Mouse (Mus musculus) right cerebral cortex, postnatal 36 days (tissue): ENCODE measurements around the gene Pbld2.
"Not testable (repeated sequence)": the region's sequence is repeated elsewhere in the genome, so short reads cannot be mapped to it uniquely, and the experiment has no call there.

Experiments used
- DNase-seq, 2 experiments: peaks; one replicate each; pipeline ENCODE4 v3.0.0; 2022; ENCODE audit warnings: low spot score in 2 of 2, mixed read lengths in 1 of 2

Gene Pbld2

DNA sequence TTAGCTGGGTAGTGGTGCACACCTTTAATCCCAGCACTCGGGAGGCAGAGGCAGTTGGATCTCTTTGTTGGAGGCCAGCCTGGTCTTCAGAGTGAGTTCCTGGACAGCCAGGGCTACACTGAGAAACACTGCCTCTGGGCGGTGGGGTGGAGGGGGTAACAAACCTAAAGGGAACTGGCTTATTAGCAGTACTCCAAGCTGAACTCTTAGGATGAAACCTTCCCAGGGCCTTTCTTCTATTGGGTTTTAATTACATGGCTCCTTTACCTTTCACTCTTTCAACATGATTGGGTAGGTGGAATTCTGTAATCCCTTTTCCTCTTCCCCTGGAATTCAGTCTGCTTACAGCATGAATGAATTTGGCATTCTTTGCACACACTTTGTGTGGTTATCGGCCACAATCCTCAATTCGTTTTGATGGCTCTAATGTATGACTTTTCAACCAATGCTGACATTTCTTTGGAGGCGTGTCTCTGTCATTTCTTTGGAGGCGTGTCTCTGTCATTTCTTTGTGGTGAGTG lies 1.4 kb downstream of the Pbld2 start:
- DNase-seq, result no peak

DNA sequence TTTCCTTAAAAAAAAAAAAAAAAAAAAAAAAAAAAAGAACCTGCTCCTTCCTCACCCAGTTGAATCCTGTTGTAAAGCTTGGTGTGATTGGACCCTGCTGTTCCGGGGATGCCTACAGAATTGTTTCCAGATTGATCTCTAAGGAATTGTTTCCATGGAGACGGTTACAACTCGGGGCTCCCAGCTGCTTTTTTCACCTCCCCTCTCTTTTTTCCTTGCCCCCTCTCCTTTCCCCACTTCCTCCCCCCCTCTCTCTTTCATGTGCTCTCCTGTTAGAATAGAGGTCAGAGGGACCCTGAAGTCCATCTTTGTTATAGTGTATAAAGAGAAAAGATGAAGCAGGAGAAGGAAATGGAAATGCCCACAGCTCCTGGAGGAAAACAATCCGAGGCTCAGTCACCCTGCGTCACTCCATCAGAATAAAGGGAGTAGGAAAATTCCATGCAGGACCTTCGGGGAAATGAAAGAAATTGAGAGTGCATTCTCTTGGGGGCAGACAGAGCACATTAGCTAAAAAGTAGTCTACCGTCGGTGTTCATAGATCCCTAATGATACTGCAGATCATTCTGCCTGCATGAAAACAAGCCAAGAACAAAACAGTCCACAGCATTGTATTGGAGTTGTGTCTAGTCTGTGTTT lies 2.2 kb downstream of the Pbld2 start:
- no peak for DNase-seq

DNA sequence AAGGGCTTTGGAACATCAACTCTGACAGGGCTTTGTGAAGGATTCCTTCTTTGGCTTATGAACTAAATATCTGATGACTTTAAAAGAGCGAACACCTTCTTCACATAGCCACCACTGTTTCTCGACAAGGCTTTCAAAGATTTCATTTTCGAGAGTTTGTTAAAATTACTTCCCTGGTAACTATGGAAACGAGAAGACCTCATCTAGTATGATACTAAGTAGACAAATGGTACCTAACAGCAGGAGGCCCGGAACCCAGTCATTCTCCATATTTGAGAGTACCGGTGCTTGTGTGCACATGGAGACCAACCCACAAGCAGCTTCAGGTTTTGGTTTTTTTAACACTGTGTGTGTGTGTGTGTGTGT lies 2.7 kb downstream of the Pbld2 start:
- no peak for DNase-seq

DNA sequence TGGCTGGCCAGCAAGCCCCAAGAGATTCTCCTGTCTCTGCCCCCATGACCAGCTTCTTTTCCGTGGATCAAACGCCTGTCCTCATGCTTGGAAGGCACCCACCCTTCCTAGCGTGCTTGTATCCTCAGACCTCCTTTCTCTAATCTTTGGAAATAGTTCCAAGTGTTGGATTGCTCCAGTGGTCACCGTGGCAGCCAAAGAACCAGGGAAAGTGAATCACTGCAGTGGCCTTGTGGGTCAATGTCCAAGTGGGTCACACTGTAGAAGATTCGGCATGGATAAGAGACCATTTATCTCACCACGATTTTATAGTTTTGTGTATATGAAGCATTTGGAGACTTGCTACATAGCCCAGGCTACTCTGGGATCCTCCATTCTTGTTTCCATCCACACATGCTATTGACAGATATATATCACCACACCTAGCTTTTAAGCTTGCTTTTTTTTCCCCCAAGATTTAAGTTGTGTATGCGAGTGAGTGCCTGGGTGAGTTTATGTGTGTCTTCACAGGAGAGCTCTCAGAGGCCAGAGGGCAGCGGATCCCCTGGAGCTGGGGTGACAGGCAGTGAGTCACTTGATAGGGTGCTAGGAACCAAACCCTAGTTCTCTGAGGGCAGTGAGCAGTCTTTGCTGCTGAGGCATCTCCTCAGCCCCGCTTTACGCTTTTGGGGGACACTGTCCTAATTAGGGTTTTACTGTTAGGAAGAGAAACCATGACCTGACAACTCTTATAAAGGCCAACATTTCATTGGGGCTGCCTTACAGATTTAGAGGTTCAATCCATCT lies 3.5 kb downstream of the Pbld2 start:
- DNase-seq, result no peak

DNA sequence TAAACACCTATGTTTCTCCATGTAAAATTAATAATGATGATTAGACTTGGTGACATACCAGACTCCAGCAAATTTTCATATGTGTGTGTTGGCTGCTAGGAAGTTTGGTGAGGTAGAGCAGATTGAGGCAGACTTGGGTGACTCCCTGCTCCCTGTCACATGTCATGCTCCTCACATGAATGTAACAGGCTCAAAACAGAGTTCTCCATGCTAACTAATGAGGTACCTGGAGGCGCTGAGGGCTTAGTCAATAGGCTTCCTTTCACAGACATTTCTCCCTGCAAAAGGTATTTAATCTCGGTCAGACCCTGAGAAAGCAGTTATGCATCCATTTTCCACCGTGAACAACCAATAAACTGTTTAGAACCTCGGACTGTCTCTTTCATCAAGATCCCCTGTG lies 4.3 kb downstream of the Pbld2 start:
- DNase-seq, result no peak

DNA sequence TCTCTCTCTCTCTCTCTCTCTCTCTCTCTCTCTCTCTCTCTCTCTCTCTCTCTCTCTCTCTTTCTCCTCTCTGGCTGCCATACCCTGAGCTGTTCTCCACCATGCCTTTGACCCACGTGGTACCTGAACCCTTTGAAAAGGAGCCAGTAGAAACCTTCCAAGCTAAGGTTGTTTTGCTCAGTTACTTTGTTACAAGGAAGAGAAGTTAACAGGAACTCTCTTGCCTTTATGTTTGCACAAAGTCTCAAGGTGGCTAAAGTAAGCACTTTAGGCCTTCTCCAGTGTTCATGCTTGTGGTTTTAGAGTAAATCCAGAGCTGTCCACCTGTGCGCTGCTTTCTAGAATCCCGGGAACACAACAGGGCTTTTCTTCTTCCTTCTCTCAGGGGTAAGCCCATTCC lies 8.2 kb downstream of the Pbld2 start:
- DNase-seq, result no peak

DNA sequence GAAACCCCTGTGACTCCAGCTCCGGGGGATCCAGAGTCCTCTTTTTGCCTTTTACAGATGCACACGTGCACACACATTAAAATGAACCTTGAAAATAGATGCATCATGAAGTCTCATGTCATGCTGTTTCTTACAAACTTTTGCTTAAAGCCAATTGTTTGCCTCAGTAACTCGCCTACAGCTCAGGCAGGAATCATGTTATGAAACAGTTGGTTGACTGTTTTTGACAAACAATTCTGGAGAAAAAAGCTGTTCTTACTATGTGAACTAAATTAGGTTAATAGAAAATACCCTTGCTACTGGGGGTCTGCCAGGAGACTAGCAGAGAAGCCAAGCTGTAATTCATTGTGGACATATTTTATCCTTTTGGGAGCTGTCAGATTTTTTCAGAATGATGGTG lies 8.8 kb downstream of the Pbld2 start:
- no peak for DNase-seq

DNA sequence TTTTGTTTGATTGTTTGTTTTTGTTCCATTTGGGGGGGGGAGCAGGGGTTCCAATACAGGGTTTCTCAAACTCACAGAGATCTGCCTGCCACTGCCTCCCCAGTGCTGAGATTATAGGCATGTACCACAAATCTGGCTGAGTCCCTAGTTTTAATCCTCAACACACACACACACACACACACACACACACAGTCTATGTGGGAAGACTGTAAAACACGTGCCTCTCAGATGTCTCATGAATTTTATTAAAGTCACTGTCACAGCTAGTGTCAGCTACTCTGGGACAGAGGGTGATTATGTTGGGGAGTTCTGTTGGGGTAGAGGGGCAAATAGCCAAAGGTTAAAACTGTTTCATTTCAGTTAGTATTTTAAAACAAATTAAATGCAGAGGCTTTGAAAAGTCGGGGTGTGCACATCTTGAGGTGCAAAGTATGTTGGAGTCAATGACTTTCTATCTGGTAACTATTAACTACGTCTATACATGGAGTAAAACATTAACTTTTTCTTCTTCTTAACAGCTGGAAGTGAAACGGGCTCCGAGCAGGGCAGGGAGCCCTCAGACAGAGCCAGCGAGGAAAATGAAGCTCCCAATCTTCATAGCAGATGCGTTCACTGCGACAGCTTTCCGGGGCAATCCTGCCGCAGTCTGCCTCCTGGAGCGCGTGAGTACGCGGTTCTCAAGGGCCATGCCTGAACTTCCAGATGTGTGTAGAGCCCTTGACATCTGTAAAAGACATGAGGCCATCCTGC lies 14.6 kb downstream of the Pbld2 start:
- no peak for DNase-seq

DNA sequence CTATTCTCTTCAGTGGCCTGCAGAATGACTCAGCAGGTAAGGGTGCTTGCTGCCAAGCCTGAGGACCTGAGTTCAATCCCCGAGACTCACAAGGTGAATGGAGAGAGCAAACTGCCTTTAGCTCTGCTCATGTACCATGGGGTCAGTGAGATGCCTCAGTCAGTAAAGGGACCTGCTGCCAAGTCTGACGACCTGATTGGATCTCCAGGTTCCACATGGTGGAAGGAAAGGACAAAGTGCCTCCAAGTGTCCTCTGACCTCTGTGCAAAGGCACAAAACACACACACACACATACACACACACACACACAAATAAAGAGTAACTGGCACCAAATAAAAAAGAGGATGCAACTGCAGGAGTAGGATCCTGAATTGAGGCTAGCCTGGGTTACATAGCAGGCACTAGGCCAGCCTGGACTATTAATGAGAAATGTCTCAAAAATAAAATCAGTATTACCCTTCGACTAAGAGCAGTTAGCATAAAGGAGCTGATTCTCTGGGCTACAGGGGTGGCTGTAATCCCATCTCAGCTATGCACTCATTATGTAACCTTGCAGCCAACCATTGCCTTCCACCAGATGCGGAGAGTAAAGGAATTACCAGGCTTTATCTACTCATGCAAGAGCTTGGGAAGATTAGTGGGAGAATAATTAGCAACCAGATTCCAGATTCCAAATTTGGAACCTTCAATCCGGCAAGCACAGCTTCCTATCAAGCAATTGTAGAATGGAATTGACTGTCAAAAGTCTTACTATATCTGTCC lies 15.9 kb downstream of the Pbld2 start:
- no peak for DNase-seq

DNA sequence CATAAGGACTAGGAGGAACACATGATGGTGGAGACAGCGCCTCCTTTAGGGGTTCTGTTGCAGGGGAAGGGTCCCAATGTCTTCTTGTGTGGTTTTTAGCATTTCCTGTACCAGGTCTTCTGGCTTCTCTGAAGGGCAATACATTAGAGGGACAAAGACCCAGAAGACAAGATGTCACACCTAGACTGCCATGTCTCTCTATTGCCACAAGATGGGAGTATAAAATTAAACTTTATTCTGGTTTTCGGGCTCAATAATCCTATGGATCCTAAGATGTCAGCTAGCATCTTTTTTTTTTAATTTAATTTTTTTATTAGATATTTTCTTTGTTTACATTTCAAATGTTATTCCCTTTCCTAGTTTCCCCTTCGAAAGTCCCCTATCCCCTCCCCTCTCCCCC lies 19.0 kb downstream of the Pbld2 start:
- no peak for DNase-seq

DNA sequence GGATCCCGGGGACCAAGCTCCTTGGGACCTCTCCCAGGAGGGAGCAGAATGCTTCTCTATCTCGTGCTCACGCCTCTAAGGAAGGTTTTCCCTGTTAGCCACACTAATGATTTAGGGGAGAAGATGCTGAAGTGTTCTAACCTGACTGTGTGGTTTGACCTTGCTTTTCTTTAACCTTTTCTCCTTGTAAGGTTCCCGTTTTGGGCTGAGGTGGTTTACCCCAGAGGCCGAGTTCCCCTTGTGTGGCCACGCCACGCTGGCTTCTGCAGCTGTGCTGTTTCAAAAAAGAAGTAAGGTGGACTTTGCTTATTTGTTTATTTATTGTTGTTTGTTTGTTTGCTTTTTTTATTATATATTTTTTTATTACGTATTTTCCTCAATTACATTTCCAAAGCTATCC lies 23.6 kb downstream of the Pbld2 start:
- DNase-seq, result no peak

DNA sequence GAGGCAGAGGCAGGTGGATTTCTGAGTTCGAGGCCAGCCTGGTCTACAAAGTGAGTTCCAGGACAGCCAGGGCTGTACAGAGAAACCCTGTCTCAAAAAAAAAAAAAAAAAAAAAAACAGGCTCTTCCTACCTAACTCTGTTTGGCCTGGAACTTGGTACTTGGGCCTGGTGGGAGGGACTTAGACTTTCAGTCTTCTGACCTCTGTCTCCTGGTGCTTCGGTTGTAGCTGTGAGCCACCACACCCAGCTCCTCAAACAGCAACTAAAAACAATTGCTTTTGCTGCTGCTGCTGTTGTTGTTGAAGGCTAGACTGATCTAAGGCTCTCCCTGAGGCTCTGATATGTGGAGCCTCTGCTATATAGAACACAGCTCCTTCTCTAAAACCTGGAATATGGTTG lies 25.0 kb downstream of the Pbld2 start:
- DNase-seq, result no peak

DNA sequence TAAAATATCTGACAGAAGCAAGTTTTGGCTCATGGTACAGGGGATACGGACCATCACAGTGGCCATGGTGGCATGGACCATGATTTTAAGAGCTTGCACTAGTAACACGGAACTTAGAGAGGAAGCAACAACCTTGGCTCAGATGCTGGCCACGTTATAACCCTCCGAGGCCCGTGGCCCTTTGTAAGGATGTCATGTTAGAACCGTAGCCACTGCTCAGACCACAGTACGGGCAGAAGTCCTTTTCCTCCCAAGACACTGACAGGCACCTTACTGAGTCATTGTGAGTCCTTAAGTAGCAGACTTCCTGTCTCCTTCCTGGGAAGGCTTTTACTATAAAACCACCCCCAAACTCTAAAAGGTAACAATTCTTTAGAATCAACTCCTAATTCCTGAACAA lies 27.2 kb downstream of the Pbld2 start:
- no peak for DNase-seq

DNA sequence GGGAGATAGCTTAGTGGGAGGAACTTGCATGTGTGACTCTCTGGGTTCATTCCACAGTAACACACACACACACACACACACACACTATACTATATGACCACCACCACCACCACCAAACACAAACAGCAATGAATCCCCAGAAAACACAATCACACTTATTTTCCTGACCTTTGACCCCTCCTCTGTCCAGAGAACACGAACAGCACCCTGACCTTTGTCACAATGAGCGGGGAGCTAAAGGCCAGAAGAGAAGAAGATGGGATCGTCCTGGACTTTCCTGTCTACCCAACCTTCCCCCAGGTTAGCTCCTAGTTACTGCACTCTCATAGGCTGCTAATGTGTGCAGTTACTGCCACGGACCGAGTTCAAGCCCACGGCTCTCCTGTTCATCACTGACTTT lies 27.9 kb downstream of the Pbld2 start:
- no peak for DNase-seq

DNA sequence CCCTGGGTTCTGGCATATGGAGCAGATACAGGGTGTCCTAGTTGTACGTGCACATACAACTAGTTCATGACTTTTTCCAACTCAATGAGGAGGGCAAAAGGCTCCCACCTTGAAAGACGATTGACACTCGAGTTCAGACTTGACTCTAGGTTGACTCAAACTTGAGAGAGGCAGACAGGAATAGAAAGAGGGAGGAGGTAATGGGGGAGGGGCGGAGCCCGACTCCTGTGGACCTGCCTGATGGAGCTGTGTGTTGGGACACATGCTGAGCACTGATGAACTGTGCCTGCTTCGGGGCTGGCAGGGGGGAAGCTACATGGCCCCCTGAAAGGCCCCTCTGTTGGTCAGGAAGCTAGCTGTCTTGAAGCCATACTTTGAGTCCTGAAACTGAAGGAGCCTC lies 28.9 kb downstream of the Pbld2 start:
- DNase-seq, result no peak

DNA sequence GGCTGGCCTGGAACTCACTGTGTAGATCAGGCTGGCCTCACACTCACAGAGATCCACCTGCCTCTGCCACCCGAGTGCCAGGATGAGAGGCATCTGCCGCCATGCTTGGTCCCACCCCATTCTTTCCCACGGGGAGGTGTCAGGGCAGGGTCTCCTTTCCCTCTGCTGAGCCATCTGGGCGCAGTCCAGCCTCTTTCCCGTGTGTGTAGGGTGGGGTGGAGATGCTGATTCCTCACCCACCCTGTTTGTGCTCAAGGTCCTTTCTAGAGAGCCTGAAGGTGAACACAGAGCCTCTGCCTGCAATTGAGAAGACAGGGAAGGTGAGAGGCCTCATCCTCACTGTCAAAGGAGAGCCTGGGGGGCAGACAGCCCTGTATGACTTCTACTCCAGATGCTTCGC lies 30.0 kb downstream of the Pbld2 start:
- DNase-seq, result not testable (repeated sequence)

DNA sequence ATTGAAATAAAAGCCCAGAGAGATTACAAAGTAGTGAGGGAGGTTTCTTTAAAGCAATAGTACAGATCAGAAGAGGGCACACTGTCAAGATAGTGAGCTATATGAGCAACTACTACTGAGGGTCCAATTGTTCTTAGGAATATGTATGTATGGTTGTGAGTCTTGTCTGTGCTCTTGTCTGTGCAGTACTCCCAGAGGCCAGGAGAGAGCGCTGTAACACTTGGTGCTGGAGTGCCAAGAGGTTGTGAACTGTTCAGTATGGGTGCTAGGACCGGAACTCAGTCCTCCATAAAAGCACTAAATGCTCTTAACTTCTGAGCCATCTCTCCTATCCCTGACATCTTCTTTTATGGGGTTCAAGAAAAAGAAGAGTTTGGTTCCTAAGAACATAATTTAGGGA lies 30.5 kb downstream of the Pbld2 start:
- DNase-seq, result no peak

DNA sequence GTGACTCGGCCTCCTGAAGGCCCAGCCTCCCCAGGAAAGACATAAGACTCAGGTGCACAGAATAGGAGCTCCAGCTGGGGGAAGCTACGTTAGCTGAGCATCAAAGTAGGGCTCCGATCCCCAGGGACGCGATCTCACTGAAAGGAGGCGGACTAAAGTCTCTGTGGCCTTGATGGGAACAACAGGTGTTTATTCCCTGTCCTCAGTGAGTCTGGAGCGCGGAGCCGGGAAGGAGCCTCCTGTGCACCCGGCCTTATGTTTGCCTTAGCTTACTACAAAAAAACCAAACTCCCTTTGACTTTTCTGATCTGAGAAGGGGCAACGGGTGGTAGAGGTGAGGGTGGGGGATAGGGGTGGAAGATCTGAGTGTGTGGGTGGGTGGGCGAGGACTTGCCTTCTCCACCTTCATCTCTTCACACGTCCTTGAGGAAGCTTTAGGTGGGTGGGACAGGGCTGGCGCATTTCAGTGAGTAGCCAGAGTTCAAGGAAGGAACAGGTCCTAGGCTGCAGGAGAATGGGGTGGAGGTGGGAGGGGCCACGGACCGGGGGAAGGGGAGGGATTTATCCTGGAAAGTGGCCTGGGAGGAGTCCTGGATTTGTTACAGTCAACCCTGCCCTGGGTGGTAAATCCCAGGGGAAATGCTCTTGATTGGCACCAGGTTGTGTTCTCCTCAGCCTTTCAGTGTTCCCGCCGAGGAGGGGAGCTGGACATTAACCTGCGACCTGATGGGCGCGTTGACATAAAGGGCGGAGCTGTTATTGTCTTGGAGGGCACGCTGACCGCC lies 33.0 kb downstream of the Pbld2 start:
- no peak for DNase-seq

DNA sequence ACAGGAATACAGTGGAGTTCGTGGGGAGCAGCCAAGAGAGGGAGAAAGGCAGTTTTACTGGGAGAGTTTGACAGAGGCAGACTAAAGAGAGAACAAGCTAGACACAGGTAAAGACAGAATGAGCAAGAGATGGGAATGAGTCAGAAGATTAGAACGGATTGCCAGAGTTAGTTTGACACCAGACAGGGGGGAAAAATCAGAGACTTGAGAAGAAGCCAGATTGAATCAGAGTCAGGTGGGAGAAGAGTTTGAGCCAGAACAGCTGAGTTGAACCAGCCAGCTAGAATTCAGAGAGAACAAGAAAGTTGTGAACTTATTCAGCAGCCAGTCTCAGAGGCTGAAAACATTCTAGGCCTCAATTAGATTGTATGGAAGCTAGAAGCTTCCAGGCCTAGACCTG lies 35.7 kb downstream of the Pbld2 start, which contains the start of gene Pbld1:
Gene Pbld1 (plus strand): TSS at position 301 of the 400 bp plus-strand sequence.
- DNase-seq, result no peak

DNA sequence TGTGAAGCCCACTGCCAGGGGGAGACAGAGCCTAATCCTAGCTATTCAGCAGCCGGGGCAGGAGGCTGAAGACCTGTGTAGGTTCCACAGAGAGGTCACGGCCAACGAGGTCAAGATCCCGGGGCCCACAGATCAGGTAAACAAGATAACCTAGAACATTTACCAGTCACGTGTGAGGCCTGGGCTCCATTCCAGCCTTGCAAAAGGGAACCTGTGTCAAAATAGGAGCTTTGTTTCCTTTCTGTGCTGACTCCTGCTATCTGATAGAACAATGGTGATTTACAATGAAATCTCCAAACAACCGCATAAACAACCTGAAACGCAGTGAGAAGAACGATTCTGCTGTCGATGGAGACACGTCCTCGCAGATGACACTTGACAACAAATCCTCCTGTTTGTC lies 36.3 kb downstream of the Pbld2 start:
- DNase-seq, result no peak

DNA sequence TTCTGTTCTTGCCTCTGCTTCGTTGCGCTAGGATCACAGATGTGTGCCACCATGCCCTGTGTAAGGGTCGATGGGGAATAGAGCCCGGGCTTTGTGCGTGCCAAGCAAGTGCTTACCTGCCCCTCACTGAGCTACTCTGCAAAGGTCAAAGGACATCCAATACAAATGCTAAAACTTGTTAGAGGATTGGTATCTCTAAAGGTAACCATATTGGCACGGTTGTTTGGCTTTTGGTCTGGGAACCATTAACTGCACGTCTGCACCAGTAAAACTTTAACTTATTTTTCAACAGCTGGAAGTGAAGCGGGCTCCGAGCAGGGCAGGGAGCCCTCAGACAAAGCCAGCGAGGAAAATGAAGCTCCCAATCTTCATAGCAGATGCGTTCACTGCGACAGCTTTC lies 37.2 kb downstream of the Pbld2 start:
- DNase-seq, result no peak
